Mouse (Mus musculus): ENCODE results near the gene Klra7. TPM values are rescaled to one million over a fixed set of nuclear protein-coding genes. Genes with fewer than 3 reads are reported as not detected.
"Not testable (repeated sequence)": the region's sequence is repeated elsewhere in the genome, so short reads cannot be mapped to it uniquely, and the experiment has no call there.

Klra7 gene
- not detected in 2 replicates for polyA plus RNA-seq (2012; rRNA removed)

DNA sequence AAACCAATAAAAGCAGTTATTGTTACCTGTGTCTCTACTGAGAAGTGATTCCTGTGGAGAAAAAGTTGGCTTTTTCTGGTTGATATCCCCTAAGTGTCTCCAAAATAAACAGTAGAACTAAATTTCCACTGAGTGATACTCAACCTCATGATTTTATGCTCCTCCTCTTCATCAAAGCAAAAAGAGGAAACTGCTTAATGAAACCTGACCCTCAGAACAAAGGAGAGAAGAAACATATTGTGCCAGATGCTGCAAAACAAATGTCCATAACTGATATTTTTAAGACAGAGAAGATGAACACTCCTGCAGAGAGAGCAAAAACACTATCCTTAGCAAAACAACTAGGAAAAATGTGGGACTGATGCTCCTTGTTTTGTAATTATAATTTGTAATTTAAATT, at the start of gene Klra7:
Klra7 (minus strand) TSS at position 101 of the 400 bp plus-strand sequence.
- Histone ChIP-seq H3K27ac (ENCODE audit: insufficient read depth, low read length) (no peak within 1 kb of the TSS), H3K4me3 (ENCODE audit: insufficient read depth, low read length) (no peak within 1 kb of the TSS), H3K4me1 (ENCODE audit: control insufficient read depth, insufficient read depth, low read length) (no peaks in the 10 kb centered on the region)
- TF ChIP-seq CTCF (IDR thresholded peaks at IDR 0.05; ENCODE audit: extremely low read depth, insufficient read depth, low read length), result no peak
- TF ChIP-seq POLR2A (IDR thresholded peaks at IDR 0.05; ENCODE audit: extremely low read depth, insufficient read depth, low read length), result no peak

DNA sequence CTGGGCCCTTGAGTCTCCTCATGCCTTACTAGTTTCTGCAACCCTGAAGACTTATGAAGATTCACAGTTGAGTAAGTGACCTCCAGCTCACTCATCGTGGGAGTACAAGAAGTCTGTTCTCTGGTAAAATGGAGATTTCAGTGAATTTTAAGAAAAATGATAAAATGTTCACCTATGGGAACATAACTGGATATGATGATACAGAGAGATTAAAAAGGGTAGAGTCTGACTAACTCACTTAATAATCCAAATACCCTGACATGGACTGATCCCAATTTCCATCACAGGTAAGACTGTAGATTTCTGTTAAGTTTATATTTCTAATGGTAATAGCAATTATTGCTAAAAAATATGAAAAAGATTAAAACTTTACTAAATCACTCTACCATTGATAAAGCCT, 48.7 kb upstream of the Klra7 start, which contains the start of gene Klra10:
Klra10 (minus strand) TSS at position 101 of the 400 bp plus-strand sequence.
- not testable (repeated sequence) for H3K27ac ChIP-seq (ENCODE audit: insufficient read depth, low read length); H3K4me1 ChIP-seq (ENCODE audit: control insufficient read depth, insufficient read depth, low read length); H3K4me3 ChIP-seq (ENCODE audit: insufficient read depth, low read length)

- no peak for TF ChIP-seq POLR2A (IDR thresholded peaks at IDR 0.05; ENCODE audit: extremely low read depth, insufficient read depth, low read length)
- no peak for TF ChIP-seq CTCF (IDR thresholded peaks at IDR 0.05; ENCODE audit: extremely low read depth, insufficient read depth, low read length)
- Histone ChIP-seq H3K27ac (ENCODE audit: insufficient read depth, low read length) (no peak overlapping the region), H3K4me1 (ENCODE audit: control insufficient read depth, insufficient read depth, low read length) (no peaks in the 10 kb centered on the region), H3K4me3 (ENCODE audit: insufficient read depth, low read length) (no peak overlapping the region)
These were observed 22.2 kb upstream of the Klra7 start for GRCm38 (mm10) chr6:130255326-130255725.

- no peak overlapping the region for H3K27ac ChIP-seq (ENCODE audit: insufficient read depth, low read length)
- H3K4me1 ChIP-seq (ENCODE audit: control insufficient read depth, insufficient read depth, low read length), result no peaks in the 10 kb centered on the region
- no peak overlapping the region for H3K4me3 ChIP-seq (ENCODE audit: insufficient read depth, low read length)
- TF ChIP-seq POLR2A (IDR thresholded peaks at IDR 0.05; ENCODE audit: extremely low read depth, insufficient read depth, low read length), result no peak
- TF ChIP-seq CTCF (IDR thresholded peaks at IDR 0.05; ENCODE audit: extremely low read depth, insufficient read depth, low read length), result no peak
These were observed 4.4 kb upstream of the Klra7 start for GRCm38 (mm10) chr6:130237536-130237935.

DNA sequence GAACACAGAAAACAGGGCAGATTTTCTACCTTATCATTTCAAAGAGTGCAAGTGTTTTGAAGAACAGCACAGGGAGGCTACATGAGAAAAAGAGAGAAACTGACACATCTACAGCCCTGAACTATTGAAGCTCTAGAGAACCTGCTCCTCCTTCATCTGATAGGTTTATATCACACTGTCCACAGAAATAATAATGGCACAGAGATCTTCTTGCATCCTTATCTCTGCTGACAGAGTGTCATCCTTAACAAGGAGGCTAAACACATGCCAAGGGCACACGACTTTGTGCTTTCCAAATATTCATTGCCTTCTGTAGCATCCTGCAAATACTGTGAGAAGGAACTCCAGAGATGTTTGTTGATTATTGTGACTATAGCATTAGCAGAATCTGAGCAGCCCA, 3.5 kb upstream of the Klra7 start:
- Histone ChIP-seq H3K4me3 (ENCODE audit: insufficient read depth, low read length) (no peak overlapping the region), H3K4me1 (ENCODE audit: control insufficient read depth, insufficient read depth, low read length) (no peaks in the 10 kb centered on the region), H3K27ac (ENCODE audit: insufficient read depth, low read length) (no peak overlapping the region)
- no peak for TF ChIP-seq CTCF (IDR thresholded peaks at IDR 0.05; ENCODE audit: extremely low read depth, insufficient read depth, low read length)
- TF ChIP-seq POLR2A (IDR thresholded peaks at IDR 0.05; ENCODE audit: extremely low read depth, insufficient read depth, low read length), result no peak

- H3K4me1 ChIP-seq (ENCODE audit: control insufficient read depth, insufficient read depth, low read length); H3K27ac ChIP-seq (ENCODE audit: insufficient read depth, low read length): not testable (repeated sequence)
These were observed 35.7 kb downstream of the Klra7 start for GRCm38 (mm10) chr6:130197453-130197852.

DNA sequence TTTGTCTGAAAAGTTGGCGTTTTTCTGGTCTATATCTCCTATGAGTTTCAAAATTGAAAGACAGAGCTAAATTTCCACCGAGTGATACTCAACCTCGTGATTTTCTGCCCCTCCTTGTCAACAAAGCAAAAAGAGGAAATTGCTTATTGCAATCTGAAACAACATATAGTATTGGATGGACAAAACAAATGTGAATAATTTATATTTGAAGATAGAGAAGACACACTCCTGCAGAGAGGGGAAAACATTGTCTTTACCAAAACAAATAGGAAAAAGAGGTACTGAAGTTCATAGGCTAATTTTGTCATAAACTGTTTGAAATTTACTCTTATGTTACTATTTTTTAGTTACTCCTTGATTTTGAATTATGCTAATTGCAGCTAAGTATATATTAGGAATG, 40.1 kb downstream of the Klra7 start, which contains the start of gene Klra9:
Klra9 (minus strand) TSS at position 101 of the 400 bp plus-strand sequence.
- not testable (repeated sequence) for H3K4me1 ChIP-seq (ENCODE audit: control insufficient read depth, insufficient read depth, low read length); H3K27ac ChIP-seq (ENCODE audit: insufficient read depth, low read length); H3K4me3 ChIP-seq (ENCODE audit: insufficient read depth, low read length)

More at GRCm38 (mm10) chr6:130197453-130197852, 35.7 kb downstream of the Klra7 start:
- H3K4me3 ChIP-seq (ENCODE audit: insufficient read depth, low read length), result not testable (repeated sequence)

Other genes starting within 250 kb of the Klra7 start
- gene Klra6, start 206.4 kb downstream of the Klra7 start, polyA plus RNA-seq (2012; rRNA removed), result not detected in 2 replicates
- gene Klra4, start 166.1 kb downstream of the Klra7 start, polyA plus RNA-seq (2012; rRNA removed), result not detected in 2 replicates
- 0.11 TPM in 1 of 2 replicates, not detected in the other for gene Klra8, start 103.4 kb downstream of the Klra7 start, polyA plus RNA-seq (2012; rRNA removed)
- gene Klra9, start 40.2 kb downstream of the Klra7 start, polyA plus RNA-seq (2012; rRNA removed), result 0.17 TPM in 1 of 2 replicates, not detected in the other
- 0.13 TPM in 1 of 2 replicates, not detected in the other for gene Klra10, start 48.6 kb upstream of the Klra7 start, polyA plus RNA-seq (2012; rRNA removed)
- gene Klra3, start 104.3 kb upstream of the Klra7 start, polyA plus RNA-seq (2012; rRNA removed), result not detected in 2 replicates
- not detected in 2 replicates for gene Klra1, start 153.6 kb upstream of the Klra7 start, polyA plus RNA-seq (2012; rRNA removed)

Data from cortical plate, adult 2 months (tissue).